Mouse (Mus musculus) kidney, adult 2 months (tissue): ENCODE data around the gene Midn. TPM values are rescaled to one million over a fixed set of nuclear protein-coding genes. Genes with fewer than 3 reads are reported as not detected.

Source experiments
- DNase-seq: peaks from one replicate; pipeline ENCODE4 v3.0.0; 2021
- H3K27ac ChIP-seq: fragments of 200-500 bp; 2 replicates; pipeline ENCODE4 v1.5.1; 2012; ENCODE audit warnings: low read depth, low read length, control low read depth, inconsistent platforms; ENCODE audit not compliant: insufficient read depth
- H3K27me3 ChIP-seq: fragments of 200-500 bp; replicated peaks from 2 replicates; pipeline ENCODE4 v1.6.1; 2012; ENCODE audit warnings: mild to moderate bottlenecking, moderate library complexity, low read length, inconsistent platforms; ENCODE audit not compliant: control insufficient read depth, insufficient read depth
- H3K36me3 ChIP-seq: fragments of 200-500 bp; 2 replicates; pipeline ENCODE4 v1.6.1; 2012; ENCODE audit warnings: mild to moderate bottlenecking, moderate library complexity, low read length, inconsistent platforms; ENCODE audit not compliant: control insufficient read depth, insufficient read depth
- H3K4me1 ChIP-seq: fragments of 200-500 bp; 2 replicates; pipeline ENCODE4 v1.6.1; 2011; ENCODE audit warnings: low read length; ENCODE audit not compliant: control insufficient read depth, insufficient read depth
- H3K4me3 ChIP-seq: fragments of 200-500 bp; 2 replicates; pipeline ENCODE4 v1.5.1; 2011; ENCODE audit warnings: mild to moderate bottlenecking, low read depth, low read length, control low read depth; ENCODE audit not compliant: insufficient read depth
- CTCF ChIP-seq: fragments of 200-500 bp; conservative IDR thresholded peaks from 2 replicates; pipeline ENCODE4 v1.5.1; 2011; ENCODE audit warnings: low read depth, mild to moderate bottlenecking, control low read depth, low read length, moderate library complexity, mixed read lengths; ENCODE audit not compliant: insufficient read depth, insufficient read length
- POLR2A ChIP-seq: fragments of 200-500 bp; IDR thresholded peaks from one replicate; pipeline ENCODE4 v1.6.1; 2011; ENCODE audit warnings: low read depth, low read length, control low read depth
- WGBS: fragments of 180-500 bp; shearing (Covaris S2); methylation state at CpG from one replicate; pipeline ENCODE4 v1.1.7; 2018; 5-methylcytosine and 5-hydroxymethylcytosine counted together
- polyA plus RNA-seq: library from polyadenylated mRNA; depleted of rRNA; stranded (reverse); fragments of >200 nt; gene quantifications from 2 replicates; pipeline ENCODE4 v1.2.3, GENCODE M21; 2012

Midn gene
- polyA plus RNA-seq, 1 experiment, result 67.0 TPM

DNA sequence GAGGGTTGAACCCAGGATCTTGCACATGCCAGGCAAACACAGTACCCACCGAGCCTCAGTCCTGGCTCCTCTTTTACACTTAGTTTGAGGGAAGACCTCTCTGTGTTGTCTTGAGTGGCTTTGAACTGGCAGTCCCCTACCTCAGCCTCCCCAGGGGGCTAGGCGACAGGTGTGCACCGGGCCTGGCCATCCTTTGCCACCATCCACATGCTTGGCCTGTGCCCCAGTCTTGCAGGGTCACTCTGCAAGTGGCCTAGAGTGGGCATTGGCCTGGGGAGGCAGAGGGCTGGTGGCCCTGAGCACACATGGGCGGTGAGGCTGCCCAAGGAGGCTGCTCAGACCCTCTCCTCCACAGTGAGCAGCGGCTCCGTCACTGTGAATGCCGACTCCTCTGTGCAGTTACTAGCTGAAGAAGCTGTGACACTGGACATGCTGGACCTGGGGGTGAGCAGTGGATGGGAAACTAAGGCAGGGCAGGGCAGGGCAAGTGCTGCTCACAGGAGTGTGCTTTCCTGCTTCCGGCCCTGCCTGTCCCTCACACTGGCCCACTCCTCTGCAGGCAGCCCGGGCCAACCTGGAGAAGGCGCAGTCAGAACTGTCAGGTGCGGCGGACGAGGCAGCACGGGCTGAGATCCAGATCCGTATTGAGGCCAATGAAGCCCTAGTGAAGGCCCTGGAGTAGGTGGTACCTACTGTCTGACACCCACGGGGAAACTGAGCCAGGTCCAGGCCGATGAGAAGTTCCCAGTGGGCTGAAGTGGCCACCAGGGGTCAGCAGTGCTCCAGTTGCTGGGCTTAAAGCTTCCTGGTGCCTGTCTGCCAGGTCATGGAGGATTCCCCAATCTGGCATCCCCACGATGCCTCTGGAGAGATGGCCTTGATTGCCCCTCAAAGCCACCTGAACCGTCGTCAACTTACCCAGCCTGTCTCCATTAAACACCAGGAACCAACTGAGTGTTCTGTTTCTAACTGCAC, 2.9 kb upstream of the Midn start:
- TF ChIP-seq CTCF (peak; percentile 79), POLR2A (no peak)
- no peak overlapping the region for H3K4me3 ChIP-seq
- peaks cover 23% of the 10 kb centered on the region for H3K4me1 ChIP-seq
- H3K27me3 ChIP-seq, result no peaks in the 10 kb centered on the region
- 0 out of 2 replicates have a peak overlapping the region, but pooled peaks have one; percentile 0 for H3K27ac ChIP-seq
- peak; percentile 76 for DNase-seq
- peaks cover 3% of the 10 kb centered on the region; the same call in 1 of the 2 replicates for H3K36me3 ChIP-seq
- WGBS, result 65% methylated on average over 20 of the region's 20 CpGs

GRCm38 (mm10) chr10:80145896-80146295, 2.2 kb upstream of the Midn start:
- Histone ChIP-seq H3K4me3 (no peak overlapping the region), H3K27ac (0 out of 2 replicates have a peak overlapping the region, but pooled peaks have one; percentile 0), H3K4me1 (peaks cover 23% of the 10 kb centered on the region), H3K36me3 (peaks cover 6% of the 10 kb centered on the region; the same call in 1 of the 2 replicates), H3K27me3 (no peaks in the 10 kb centered on the region)
- WGBS, result 55% methylated on average over 6 of the region's 6 CpGs
- peak; percentile 84 for DNase-seq
- no peak for TF ChIP-seq POLR2A
- TF ChIP-seq CTCF, result no peak

DNA sequence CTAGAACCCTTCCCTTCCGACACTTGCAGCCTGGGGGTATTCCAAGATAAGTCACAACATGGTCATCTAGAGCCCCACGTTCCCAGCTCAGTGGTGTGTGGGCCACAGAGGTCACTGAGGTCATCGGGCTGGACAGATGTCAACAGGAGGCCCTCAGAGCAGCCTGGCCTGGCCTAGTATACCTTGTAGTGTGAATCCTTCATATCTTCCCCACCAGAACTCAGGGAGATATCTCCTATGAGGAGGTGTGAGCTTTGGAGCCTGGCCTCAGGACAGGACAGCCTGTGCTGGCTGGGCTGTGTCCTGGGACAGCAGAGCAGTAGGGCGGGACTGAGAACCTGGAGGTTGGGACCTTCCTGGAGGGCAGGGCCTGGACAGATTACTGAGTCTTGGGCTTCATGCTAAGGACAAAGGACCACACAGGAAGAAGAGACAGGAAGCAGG, 1.5 kb upstream of the Midn start:
- no peaks in the 10 kb centered on the region for H3K27me3 ChIP-seq
- no peak overlapping the region for H3K4me3 ChIP-seq
- H3K4me1 ChIP-seq, result peaks cover 23% of the 10 kb centered on the region
- peak; percentile 74 for DNase-seq
- no peak for TF ChIP-seq POLR2A
- no peak for TF ChIP-seq CTCF
- 40% methylated on average over 4 of the region's 4 CpGs for WGBS
- peak overlapping the region; percentile 97 for H3K27ac ChIP-seq
- peaks cover 6% of the 10 kb centered on the region; the same call in 1 of the 2 replicates for H3K36me3 ChIP-seq

DNA sequence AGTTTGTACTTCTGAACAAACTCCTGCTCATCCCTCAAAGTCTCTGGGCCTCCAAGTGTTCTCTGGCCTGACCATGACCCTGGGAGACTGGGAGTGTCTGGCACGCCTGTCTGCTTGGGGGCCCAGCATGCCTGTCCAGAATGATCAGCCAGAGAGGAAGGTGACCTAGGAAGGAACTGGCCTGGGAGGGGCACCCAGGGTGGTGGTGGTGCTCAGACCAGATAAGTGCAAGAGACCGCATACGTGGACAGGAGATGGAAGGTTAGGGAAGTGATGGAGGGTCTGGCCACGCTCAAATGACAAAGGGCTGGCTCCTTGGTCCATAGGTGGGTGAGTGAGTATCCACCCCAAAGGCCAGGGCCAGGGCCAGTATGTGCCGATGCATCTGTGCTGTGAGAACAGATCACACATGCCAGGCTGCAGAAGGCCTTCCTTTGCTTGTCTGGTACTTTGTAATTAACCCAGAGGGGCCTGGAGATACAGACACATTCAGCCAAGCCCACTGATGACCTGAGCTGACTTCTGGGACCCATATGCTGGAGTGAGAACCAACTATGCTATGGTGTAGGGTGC, 840 bp upstream of the Midn start:
- Histone ChIP-seq H3K4me1 (peaks cover 24% of the 10 kb centered on the region), H3K4me3 (peak overlapping the region; percentile 91; the same call in 1 of the 2 replicates), H3K36me3 (peaks cover 6% of the 10 kb centered on the region; the same call in 1 of the 2 replicates), H3K27ac (peak overlapping the region; percentile 97), H3K27me3 (no peaks in the 10 kb centered on the region)
- WGBS, result 45% methylated on average over 5 of the region's 5 CpGs
- TF ChIP-seq CTCF, result no peak
- no peak for TF ChIP-seq POLR2A
- no peak for DNase-seq

GRCm38 (mm10) chr10:80148610-80149290, 678 bp downstream of the Midn start:
- Histone ChIP-seq H3K36me3 (peaks cover 6% of the 10 kb centered on the region; the same call in 1 of the 2 replicates), H3K27ac (peak overlapping the region; percentile 97), H3K27me3 (no peaks in the 10 kb centered on the region), H3K4me3 (peak overlapping the region; percentile 91), H3K4me1 (peaks cover 32% of the 10 kb centered on the region)
- TF ChIP-seq POLR2A (no peak), CTCF (peak; percentile 58)
- peak; percentile 97 for DNase-seq
- WGBS, result 1% methylated on average over 57 of the region's 57 CpGs

- Histone ChIP-seq H3K36me3 (peaks cover 14% of the 10 kb centered on the region), H3K4me3 (peak overlapping the region; percentile 91), H3K27me3 (no peaks in the 10 kb centered on the region), H3K4me1 (peaks cover 38% of the 10 kb centered on the region), H3K27ac (peak overlapping the region; percentile 97)
- WGBS, result under 1% methylated on average over 88 of the region's 88 CpGs
- TF ChIP-seq CTCF, result no peak
- TF ChIP-seq POLR2A, result peak; percentile 75
- peak; percentile 99 for DNase-seq
Observed at GRCm38 (mm10) chr10:80149291-80150225, 1.5 kb downstream of the Midn start.
